Mouse (Mus musculus): Measurements from ENCODE around the gene Hoxa11.

- TF ChIP-seq POLR2A (IDR thresholded peaks at IDR 0.05; ENCODE audit: extremely low read depth, insufficient read depth, low read length) = no peak
- no peak for TF ChIP-seq CTCF (IDR thresholded peaks at IDR 0.05; ENCODE audit: low read depth, low read length)
Measured at GRCm38 (mm10) chr6:52231885-52232567, 13.6 kb downstream of the Hoxa11 start.

Measured in liver, adult 2 months (tissue).